Mouse (Mus musculus) liver, embryonic 12.5 days (tissue): ENCODE data around the gene Smarcd1. TPM values are rescaled to one million over a fixed set of nuclear protein-coding genes. Genes with fewer than 3 reads are reported as not detected.
"Not testable (repeated sequence)": the region's sequence is repeated elsewhere in the genome, so short reads cannot be mapped to it uniquely, and the experiment has no call there.

Source experiments
- ATAC-seq: fragments of 200-750 bp; cut with Nextera tagmentation; 2 replicates; pipeline ENCODE4 v1.8.0; 2017; ENCODE audit warnings: moderate number of reproducible peaks, mild to moderate bottlenecking, moderate library complexity
- H3K27ac ChIP-seq: fragments of 300-500 bp; sonication (generic); 2 replicates; pipeline ENCODE4 v1.5.1; 2016; ENCODE audit warnings: mild to moderate bottlenecking
- H3K27me3 ChIP-seq: fragments of 300-500 bp; sonication (generic); replicated peaks from 2 replicates; pipeline ENCODE4 v1.6.1; 2016; ENCODE audit warnings: mild to moderate bottlenecking, moderate library complexity
- H3K36me3 ChIP-seq: fragments of 300-500 bp; sonication (generic); 2 replicates; pipeline ENCODE4 v1.6.1; 2016; ENCODE audit warnings: mild to moderate bottlenecking, moderate library complexity
- H3K4me1 ChIP-seq: fragments of 300-500 bp; sonication (generic); 2 replicates; pipeline ENCODE4 v1.6.1; 2016
- H3K4me2 ChIP-seq: fragments of 300-500 bp; sonication (generic); 2 replicates; pipeline ENCODE4 v1.6.1; 2016; ENCODE audit warnings: mild to moderate bottlenecking, moderate library complexity
- H3K4me3 ChIP-seq: fragments of 300-500 bp; sonication (generic); 2 replicates; pipeline ENCODE4 v1.5.1; 2016; ENCODE audit warnings: mild to moderate bottlenecking, moderate library complexity
- H3K9ac ChIP-seq: fragments of 300-500 bp; sonication (generic); 2 replicates; pipeline ENCODE4 v1.6.1; 2016; ENCODE audit warnings: mild to moderate bottlenecking, moderate library complexity
- H3K9me3 ChIP-seq: fragments of 300-500 bp; sonication (generic); replicated peaks from 2 replicates; pipeline ENCODE4 v1.6.1; 2016; ENCODE audit warnings: mild to moderate bottlenecking, moderate library complexity
- WGBS: fragments of 180-500 bp; shearing (Covaris S2); methylation state at CpG from one replicate; pipeline ENCODE4 v1.1.7; 2016; ENCODE audit not compliant: insufficient replicate concordance; 5-methylcytosine and 5-hydroxymethylcytosine counted together
- polyA plus RNA-seq: library from polyadenylated mRNA; unstranded; fragments of >200 nt; fragmentation: Nextera tagmentation; extraction: Ambion mirVana; gene quantifications from 2 replicates; pipeline ENCODE4 v1.2.1, GENCODE M21; 2016

The Smarcd1 gene
- polyA plus RNA-seq, 1 experiment from 2014 or later: 12.6 TPM

DNA sequence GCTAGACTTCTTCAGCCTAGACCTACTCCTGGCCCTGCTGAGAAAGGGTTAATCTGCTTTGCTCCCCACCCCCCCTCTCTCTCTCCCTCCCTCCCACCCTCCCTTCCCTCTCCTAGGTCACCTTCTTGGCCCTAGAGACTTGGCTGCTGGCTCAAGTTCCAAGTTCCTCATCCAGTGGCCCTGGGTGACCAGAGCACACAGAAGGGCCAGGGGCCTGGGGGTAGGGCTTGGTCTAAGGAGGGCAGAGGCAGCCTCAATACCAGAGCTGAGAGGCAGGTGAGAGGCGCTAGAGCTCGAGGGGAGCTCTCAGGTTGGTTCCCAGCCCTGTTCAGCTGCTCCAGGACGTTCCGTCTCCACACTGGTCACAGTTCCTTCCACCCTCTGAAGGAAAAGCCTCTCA is 11.0 kb upstream of the Smarcd1 start:
- Histone ChIP-seq H3K4me3 (no peak overlapping the region), H3K9me3 (no peaks in the 10 kb centered on the region), H3K9ac (no peak overlapping the region), H3K4me2 (no peak overlapping the region), H3K27me3 (peaks cover 89% of the 10 kb centered on the region), H3K4me1 (no peaks in the 10 kb centered on the region), H3K36me3 (no peaks in the 10 kb centered on the region), H3K27ac (no peak overlapping the region)
- WGBS: 16% methylated on average over 4 of the region's 4 CpGs
- ATAC-seq: no peak

DNA sequence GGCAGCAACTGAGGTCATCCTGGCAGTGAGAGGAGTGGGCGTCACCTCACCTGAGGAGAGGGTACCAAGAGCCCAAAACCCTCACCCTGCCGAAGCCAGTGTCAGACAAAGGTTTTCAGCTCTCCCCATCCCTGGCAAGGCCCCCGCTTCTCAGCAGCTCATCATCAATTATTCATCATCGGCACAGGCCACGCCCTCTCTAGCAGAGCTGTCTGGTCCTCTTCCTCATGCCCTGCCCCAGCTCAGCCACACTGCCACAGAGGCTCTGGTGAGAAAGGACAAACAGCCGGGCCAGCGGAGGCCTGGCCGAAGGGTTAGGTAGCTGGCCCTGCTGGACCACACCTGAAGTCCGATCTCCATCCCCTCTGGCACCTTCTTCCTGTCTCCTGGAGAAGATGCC is 10.0 kb upstream of the Smarcd1 start:
- Histone ChIP-seq H3K4me3 (no peak overlapping the region), H3K4me1 (no peaks in the 10 kb centered on the region), H3K27me3 (peaks cover 90% of the 10 kb centered on the region), H3K27ac (no peak overlapping the region), H3K9ac (no peak overlapping the region), H3K4me2 (no peak overlapping the region), H3K9me3 (no peaks in the 10 kb centered on the region), H3K36me3 (no peaks in the 10 kb centered on the region)
- no peak for ATAC-seq
- WGBS: 43% methylated on average over 9 of the region's 9 CpGs

DNA sequence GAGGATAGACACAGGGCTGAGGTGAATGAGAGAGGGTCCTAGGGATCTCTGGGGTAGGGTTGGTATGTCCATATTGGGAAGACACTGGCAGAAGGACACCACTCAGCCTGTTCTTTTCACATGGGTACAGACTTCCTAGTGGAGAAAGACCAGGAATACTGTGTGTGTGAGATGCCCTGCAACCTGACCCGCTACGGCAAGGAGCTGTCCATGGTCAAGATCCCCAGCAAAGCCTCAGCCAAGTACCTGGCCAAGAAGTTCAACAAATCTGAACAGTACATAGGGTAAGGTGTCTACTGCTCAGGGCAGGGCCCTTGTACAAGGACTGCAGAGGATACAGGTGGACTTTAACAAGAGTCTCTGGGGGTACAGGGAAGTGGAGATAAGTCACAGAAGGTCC is 4.6 kb upstream of the Smarcd1 start:
- 21% methylated on average over 2 of the region's 2 CpGs for WGBS
- Histone ChIP-seq H3K9ac (no peak overlapping the region), H3K4me2 (no peak overlapping the region), H3K27ac (no peak overlapping the region), H3K4me3 (no peak overlapping the region), H3K4me1 (peaks cover 20% of the 10 kb centered on the region), H3K27me3 (peaks cover 71% of the 10 kb centered on the region), H3K36me3 (no peaks in the 10 kb centered on the region), H3K9me3 (no peaks in the 10 kb centered on the region)
- ATAC-seq: no peak

DNA sequence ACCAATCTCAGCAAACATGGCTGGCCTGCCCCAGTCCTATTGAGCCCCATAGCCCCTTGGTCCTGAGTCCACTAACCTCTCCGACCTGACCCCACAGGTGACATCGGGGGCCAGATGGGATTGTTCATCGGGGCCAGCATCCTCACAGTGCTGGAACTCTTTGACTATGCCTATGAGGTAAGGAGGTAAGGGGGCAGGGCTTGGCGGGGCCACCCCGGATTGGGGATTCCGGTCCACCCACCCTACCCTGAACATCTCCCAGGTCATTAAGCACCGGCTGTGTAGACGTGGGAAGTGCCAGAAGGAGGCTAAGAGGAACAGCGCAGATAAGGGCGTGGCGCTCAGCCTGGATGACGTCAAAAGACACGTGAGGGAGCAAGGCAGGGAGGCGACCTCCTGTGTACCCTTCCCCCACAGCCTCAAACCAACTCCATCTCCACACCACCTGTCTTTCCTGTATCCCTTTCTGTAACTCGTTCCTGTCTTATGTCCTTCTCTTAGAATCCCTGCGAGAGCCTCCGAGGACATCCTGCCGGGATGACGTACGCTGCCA is 3.3 kb upstream of the Smarcd1 start:
- Histone ChIP-seq H3K36me3 (peaks cover 4% of the 10 kb centered on the region; the same call in 1 of the 2 replicates), H3K4me3 (no peak overlapping the region), H3K4me1 (peaks cover 33% of the 10 kb centered on the region), H3K4me2 (no peak overlapping the region), H3K27ac (no peak overlapping the region), H3K9ac (no peak overlapping the region), H3K9me3 (no peaks in the 10 kb centered on the region), H3K27me3 (peaks cover 59% of the 10 kb centered on the region)
- WGBS: 34% methylated on average over 20 of the region's 20 CpGs
- no peak for ATAC-seq

DNA sequence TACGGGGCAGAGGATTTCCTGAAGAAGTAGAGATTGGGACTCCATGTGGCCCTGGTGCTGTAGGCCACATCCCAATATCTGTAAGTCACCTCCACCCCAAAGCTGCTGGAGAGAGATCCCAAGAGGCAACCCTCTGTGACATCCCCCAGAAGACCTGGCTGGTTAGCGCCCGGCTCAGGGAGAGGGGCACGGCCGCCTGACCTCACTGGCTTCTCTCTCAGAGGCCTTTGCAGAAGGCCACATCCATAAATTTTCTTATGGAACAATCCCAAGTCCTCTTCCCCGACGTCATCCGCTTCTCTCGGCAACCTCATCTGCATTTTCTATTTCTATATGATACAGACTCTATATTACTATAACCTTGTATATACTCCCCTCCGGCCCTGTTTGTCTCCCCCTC is 2.2 kb upstream of the Smarcd1 start:
- Histone ChIP-seq H3K36me3 (peaks cover 14% of the 10 kb centered on the region), H3K4me2 (no peak overlapping the region), H3K27ac (no peak overlapping the region), H3K9me3 (no peaks in the 10 kb centered on the region), H3K27me3 (peaks cover 49% of the 10 kb centered on the region), H3K4me1 (peaks cover 43% of the 10 kb centered on the region), H3K4me3 (no peak overlapping the region), H3K9ac (no peak overlapping the region)
- no peak for ATAC-seq
- 79% methylated on average over 10 of the region's 10 CpGs for WGBS

DNA sequence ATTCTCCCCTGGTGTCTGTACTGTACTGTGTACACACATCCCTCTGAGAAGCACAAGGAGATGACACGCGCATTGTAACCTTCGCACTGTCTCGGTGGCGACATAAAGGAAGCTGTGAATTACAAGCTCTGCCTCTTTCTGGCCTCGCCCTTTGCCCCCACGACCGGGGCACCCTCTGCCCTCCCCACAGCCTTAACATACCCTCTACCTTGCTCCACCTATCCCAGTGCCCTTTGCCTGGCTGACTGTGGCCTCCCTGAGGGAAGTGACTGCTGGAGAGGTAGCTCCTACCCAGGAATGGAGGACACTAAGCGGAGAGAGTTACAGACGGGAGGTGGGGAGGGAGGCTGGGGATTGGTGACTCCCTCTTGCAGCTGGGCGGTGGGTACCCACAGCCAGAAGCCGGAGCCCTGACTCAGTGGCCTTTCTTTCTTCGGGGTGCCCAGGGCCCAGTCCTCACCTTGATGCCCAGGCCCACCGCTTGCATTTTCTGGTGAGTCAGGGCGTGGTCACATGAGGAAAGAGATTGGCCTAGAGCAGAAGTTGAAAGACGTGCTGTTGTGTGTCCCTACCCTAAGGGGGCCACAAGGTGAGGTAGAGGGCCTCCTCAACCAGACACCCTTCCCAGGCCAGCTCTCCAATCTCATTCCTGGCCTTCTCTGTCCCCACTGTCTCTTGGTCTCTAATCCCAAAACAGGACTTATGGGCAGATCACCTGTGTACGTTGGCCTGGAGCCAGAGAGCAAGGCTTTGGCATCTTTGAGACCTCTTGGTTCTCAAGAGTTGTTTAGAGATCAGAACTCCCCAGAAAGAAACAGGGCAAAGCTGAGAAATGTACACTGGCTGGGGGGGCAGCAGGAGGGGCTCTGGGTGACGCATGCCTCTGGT is 1.5 kb upstream of the Smarcd1 start:
- WGBS: 76% methylated on average over 18 of the region's 18 CpGs
- Histone ChIP-seq H3K9me3 (no peaks in the 10 kb centered on the region), H3K36me3 (peaks cover 17% of the 10 kb centered on the region), H3K27ac (no peak overlapping the region; the same call in 1 of the 2 replicates), H3K4me1 (peaks cover 43% of the 10 kb centered on the region), H3K4me2 (no peak overlapping the region), H3K9ac (no peak overlapping the region), H3K27me3 (peaks cover 41% of the 10 kb centered on the region), H3K4me3 (no peak overlapping the region)
- no peak for ATAC-seq

DNA sequence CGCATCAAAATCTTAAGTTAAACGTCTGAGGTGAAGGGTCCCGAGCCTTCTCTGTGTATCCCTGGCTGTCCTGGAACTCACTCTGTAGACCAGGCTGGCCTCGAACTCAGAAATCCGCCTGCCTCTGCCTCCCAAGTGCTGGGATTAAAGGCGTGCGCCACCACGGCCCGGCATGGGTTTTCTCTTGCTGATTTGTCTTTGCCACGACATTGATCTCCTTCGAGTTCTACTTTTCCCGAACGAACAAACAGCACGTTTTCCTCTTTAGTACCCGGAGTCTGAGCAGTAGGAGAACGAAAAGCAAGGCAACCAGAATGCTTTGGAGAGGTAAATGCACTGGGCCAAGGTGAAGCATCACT is 310 bp upstream of the Smarcd1 start:
- H3K9me3 ChIP-seq, H3K27ac ChIP-seq, ATAC-seq: not testable (repeated sequence)
- 38% methylated on average over 16 of the region's 16 CpGs for WGBS
- Histone ChIP-seq H3K9ac (peak overlapping the region; percentile 92), H3K36me3 (peaks cover 26% of the 10 kb centered on the region), H3K27me3 (peaks cover 29% of the 10 kb centered on the region), H3K4me3 (peak overlapping the region; percentile 93), H3K4me1 (peaks cover 43% of the 10 kb centered on the region), H3K4me2 (peak overlapping the region; percentile 82)

DNA sequence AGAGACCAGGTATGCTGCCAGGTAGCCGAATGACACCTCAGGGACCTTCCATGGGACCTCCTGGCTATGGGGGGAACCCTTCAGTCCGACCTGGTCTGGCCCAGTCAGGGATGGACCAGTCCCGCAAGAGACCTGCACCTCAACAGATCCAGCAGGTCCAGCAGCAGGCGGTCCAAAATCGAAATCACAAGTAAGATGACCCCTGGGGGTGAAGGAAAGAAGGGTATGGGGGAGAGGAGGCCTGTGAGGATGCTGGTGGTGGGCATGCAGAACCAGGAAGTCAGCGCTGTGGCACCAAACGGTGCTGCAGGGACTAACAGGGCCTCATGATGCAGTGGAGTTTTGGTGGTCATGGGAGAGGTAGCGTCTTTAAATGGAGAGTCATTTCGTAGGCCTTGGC is 1.2 kb downstream of the Smarcd1 start:
- peak overlapping the region; percentile 82 for H3K4me2 ChIP-seq
- H3K27me3 ChIP-seq: peaks cover 15% of the 10 kb centered on the region
- H3K36me3 ChIP-seq: peaks cover 41% of the 10 kb centered on the region
- H3K9ac ChIP-seq: peak overlapping the region; percentile 92; the same call in 1 of the 2 replicates
- H3K9me3 ChIP-seq: no peaks in the 10 kb centered on the region
- no peak for ATAC-seq
- H3K4me3 ChIP-seq: peak overlapping the region; percentile 93
- H3K27ac ChIP-seq: no peak overlapping the region; the same call in 1 of the 2 replicates
- WGBS: 72% methylated on average over 9 of the region's 9 CpGs
- H3K4me1 ChIP-seq: peaks cover 43% of the 10 kb centered on the region

DNA sequence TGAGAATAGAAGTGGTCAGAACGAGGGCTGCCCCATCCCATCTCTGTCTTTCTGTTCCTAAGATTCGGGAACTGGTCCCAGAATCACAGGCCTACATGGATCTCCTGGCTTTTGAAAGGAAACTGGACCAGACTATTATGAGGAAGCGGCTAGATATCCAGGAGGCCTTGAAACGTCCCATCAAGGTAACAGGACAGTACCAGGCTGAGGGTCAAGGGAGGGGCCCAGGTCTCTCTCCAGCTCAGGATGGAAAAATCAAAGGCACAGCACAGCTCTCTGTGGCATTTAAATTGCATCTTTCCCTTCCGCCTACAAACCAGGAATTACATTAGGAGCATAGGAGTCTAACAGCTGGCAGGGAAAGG is 1.7 kb downstream of the Smarcd1 start:
- peaks cover 43% of the 10 kb centered on the region for H3K4me1 ChIP-seq
- 76% methylated on average over 5 of the region's 5 CpGs for WGBS
- H3K36me3 ChIP-seq: peaks cover 46% of the 10 kb centered on the region
- ATAC-seq: no peak
- no peak overlapping the region for H3K4me3 ChIP-seq
- peaks cover 10% of the 10 kb centered on the region; the same call in 1 of the 2 replicates for H3K27me3 ChIP-seq
- no peak overlapping the region for H3K9ac ChIP-seq
- no peak overlapping the region for H3K4me2 ChIP-seq
- H3K9me3 ChIP-seq: no peaks in the 10 kb centered on the region
- no peak overlapping the region for H3K27ac ChIP-seq

DNA sequence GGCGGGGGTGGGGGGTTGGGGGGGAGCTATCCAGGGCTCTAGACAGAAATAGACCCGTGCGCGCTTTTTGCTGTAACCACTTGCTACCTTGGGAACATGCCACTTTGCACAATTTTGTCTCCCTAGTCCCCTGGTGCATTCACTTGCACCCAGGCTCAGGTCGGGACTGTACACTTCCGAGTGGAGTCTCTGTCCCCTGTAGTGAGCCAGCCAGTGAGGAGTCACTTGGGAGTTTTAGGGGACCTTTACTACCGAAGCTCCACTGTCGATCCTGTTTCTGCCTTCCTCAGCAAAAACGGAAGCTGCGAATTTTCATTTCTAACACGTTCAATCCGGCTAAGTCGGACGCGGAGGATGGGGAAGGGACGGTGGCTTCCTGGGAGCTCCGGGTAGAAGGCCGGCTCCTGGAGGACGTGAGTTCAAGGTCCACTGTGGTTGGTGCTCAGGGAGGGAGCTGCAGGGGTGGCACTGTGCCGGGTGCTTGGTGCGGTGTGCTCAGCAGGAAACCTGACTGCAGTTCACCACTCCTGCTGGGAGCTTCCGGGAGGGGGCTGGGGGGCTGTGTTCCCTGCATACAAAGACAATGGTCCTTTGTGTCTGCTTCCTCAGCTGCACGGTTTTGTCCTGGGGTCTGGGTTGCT is 2.2 kb downstream of the Smarcd1 start:
- peaks cover 5% of the 10 kb centered on the region; the same call in 1 of the 2 replicates for H3K27me3 ChIP-seq
- H3K9me3 ChIP-seq: no peaks in the 10 kb centered on the region
- H3K4me2 ChIP-seq: no peak overlapping the region
- H3K9ac ChIP-seq: no peak overlapping the region
- ATAC-seq: no peak
- H3K36me3 ChIP-seq: peaks cover 51% of the 10 kb centered on the region
- peaks cover 43% of the 10 kb centered on the region for H3K4me1 ChIP-seq
- no peak overlapping the region for H3K4me3 ChIP-seq
- WGBS: 68% methylated on average over 23 of the region's 23 CpGs
- no peak overlapping the region for H3K27ac ChIP-seq

DNA sequence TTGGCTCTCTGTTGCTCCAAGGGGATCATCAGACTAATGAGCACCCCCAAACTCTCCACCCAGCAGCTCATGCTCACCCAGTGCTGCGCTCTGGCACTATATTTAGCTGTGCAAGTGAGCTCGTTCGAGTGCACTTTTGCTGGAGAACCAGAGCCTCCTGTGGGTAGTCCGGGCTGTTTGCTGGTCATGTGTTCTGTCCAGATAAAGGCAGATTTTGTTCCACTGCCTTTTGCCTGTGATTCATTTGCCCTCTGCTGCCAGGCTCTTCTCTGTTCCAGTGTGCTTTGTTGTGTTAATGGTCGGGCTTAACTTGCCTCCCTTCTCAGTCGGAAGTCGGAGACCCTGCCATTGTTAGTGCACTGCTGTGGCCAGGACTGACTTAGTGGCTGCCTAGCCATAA is 3.0 kb downstream of the Smarcd1 start:
- Histone ChIP-seq H3K9me3 (no peaks in the 10 kb centered on the region), H3K4me2 (no peak overlapping the region), H3K36me3 (peaks cover 58% of the 10 kb centered on the region), H3K27me3 (peaks cover 5% of the 10 kb centered on the region; the same call in 1 of the 2 replicates), H3K9ac (no peak overlapping the region), H3K4me3 (no peak overlapping the region), H3K27ac (no peak overlapping the region; the same call in 1 of the 2 replicates), H3K4me1 (peaks cover 40% of the 10 kb centered on the region)
- WGBS: 64% methylated on average over 7 of the region's 7 CpGs
- ATAC-seq: no peak

DNA sequence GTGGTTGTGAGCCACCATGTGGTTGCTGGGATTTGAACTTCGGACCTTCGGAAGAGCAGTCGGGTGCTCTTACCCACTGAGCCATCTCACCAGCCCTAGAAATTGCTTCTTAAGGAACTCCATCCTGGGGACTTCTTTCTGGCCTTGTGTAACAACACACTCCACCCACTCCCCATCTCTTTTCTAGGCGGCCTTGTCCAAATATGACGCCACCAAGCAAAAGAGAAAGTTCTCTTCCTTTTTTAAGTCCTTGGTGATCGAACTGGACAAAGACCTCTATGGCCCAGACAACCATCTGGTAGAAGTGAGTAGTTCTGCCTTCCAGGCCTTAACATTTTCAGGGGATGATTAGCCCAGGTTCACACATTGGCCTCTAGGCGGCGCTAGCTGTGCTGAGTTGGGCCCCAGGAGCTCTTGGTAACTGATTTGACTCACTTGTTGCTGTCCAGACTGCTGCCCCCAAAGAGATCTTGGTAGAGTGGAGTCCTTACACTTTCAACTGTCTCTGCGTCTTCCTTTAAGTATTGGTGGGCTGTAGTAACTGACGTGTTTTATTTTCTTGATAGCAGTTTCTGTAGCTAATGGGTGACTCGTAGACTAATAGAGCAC is 3.6 kb downstream of the Smarcd1 start, which contains the start of gene Gm17349:
Gm17349 (minus strand) TSS at position 51 of the 609 bp plus-strand sequence.
- WGBS: 51% methylated on average over 11 of the region's 11 CpGs
- no peak for ATAC-seq
- Histone ChIP-seq H3K9me3 (no peaks in the 10 kb centered on the region), H3K4me1 (peaks cover 34% of the 10 kb centered on the region), H3K9ac (no peak within 1 kb of the TSS), H3K36me3 (peaks cover 65% of the 10 kb centered on the region), H3K4me2 (no peak within 1 kb of the TSS), H3K27me3 (no peaks in the 10 kb centered on the region), H3K27ac (no peak within 1 kb of the TSS; the same call in 1 of the 2 replicates), H3K4me3 (no peak within 1 kb of the TSS)
